Mouse (Mus musculus) midbrain, embryonic 10.5 days (tissue): ENCODE results near the gene Chd2. TPM values are rescaled to one million over a fixed set of nuclear protein-coding genes. Genes with fewer than 3 reads are reported as not detected.

ENCODE experiments used
- DNase-seq: peaks from one replicate; pipeline ENCODE4 v3.0.0-alpha.2; 2017; ENCODE audit warnings: low spot score
- H3K27ac ChIP-seq: fragments of 300-500 bp; sonication (generic); replicated peaks from 2 replicates; pipeline ENCODE4 v1.5.1; 2016; ENCODE audit warnings: mild to moderate bottlenecking
- H3K27me3 ChIP-seq: fragments of 300-500 bp; sonication (generic); 2 replicates; pipeline ENCODE4 v1.6.1; 2016; ENCODE audit warnings: low read depth, mild to moderate bottlenecking; ENCODE audit not compliant: poor library complexity, severe bottlenecking
- H3K36me3 ChIP-seq: fragments of 300-500 bp; sonication (generic); 2 replicates; pipeline ENCODE4 v1.6.1; 2016; ENCODE audit warnings: mild to moderate bottlenecking, moderate library complexity
- H3K4me1 ChIP-seq: fragments of 300-500 bp; sonication (generic); 2 replicates; pipeline ENCODE4 v1.6.1; 2016
- H3K4me3 ChIP-seq: fragments of 300-500 bp; sonication (generic); 2 replicates; pipeline ENCODE4 v1.5.1; 2016; ENCODE audit warnings: mild to moderate bottlenecking, moderate library complexity
- H3K9me3 ChIP-seq: fragments of 300-500 bp; sonication (generic); replicated peaks from 2 replicates; pipeline ENCODE4 v1.6.1; 2016; ENCODE audit warnings: mild to moderate bottlenecking
- WGBS: fragments of 180-500 bp; shearing (Covaris S2); methylation state at CpG from one replicate; pipeline ENCODE4 v1.1.7; 2016; 5-methylcytosine and 5-hydroxymethylcytosine counted together
- polyA plus RNA-seq: library from polyadenylated mRNA; unstranded; fragments of >200 nt; fragmentation: Nextera tagmentation; extraction: Ambion mirVana; gene quantifications from 2 replicates; pipeline ENCODE4 v1.2.1, GENCODE M21; 2016

Chd2 gene
- polyA plus RNA-seq, 1 experiment from 2014 or later: 39.6 TPM

- H3K4me3 ChIP-seq: no peak overlapping the region
- 88% methylated on average over 14 of the region's 14 CpGs for WGBS
- H3K27ac ChIP-seq: 0 out of 2 replicates have a peak overlapping the region, but pooled peaks have one; percentile 33
- H3K9me3 ChIP-seq: no peaks in the 10 kb centered on the region
- no peak for DNase-seq
- peaks cover 100% of the 10 kb centered on the region for H3K36me3 ChIP-seq
- H3K27me3 ChIP-seq: no peaks in the 10 kb centered on the region
- H3K4me1 ChIP-seq: peaks cover 82% of the 10 kb centered on the region
Observed at GRCm38 (mm10) chr7:73414192-73414591, 127.4 kb downstream of the Chd2 start.

GRCm38 (mm10) chr7:73412419-73412818 is 129.2 kb downstream of the Chd2 start:
- peak overlapping the region; percentile 33; the same call in 1 of the 2 replicates for H3K27ac ChIP-seq
- DNase-seq: no peak
- no peaks in the 10 kb centered on the region for H3K27me3 ChIP-seq
- peaks cover 100% of the 10 kb centered on the region for H3K36me3 ChIP-seq
- H3K4me1 ChIP-seq: peaks cover 68% of the 10 kb centered on the region
- no peaks in the 10 kb centered on the region for H3K9me3 ChIP-seq
- no peak overlapping the region for H3K4me3 ChIP-seq
- WGBS: 87% methylated on average over 7 of the region's 7 CpGs

- no peaks in the 10 kb centered on the region for H3K27me3 ChIP-seq
- no peak overlapping the region for H3K4me3 ChIP-seq
- H3K9me3 ChIP-seq: no peaks in the 10 kb centered on the region
- WGBS: 94% methylated on average over 4 of the region's 4 CpGs
- H3K36me3 ChIP-seq: peaks cover 100% of the 10 kb centered on the region
- peak overlapping the region; percentile 33; the same call in 1 of the 2 replicates for H3K27ac ChIP-seq
- DNase-seq: no peak
- peaks cover 67% of the 10 kb centered on the region for H3K4me1 ChIP-seq
Observed at GRCm38 (mm10) chr7:73411986-73412385, 129.6 kb downstream of the Chd2 start.

- Histone ChIP-seq H3K4me3 (no peak overlapping the region), H3K27ac (0 out of 2 replicates have a peak overlapping the region, but pooled peaks have one; percentile 10), H3K36me3 (peaks cover 100% of the 10 kb centered on the region), H3K9me3 (no peaks in the 10 kb centered on the region), H3K27me3 (no peaks in the 10 kb centered on the region), H3K4me1 (peaks cover 64% of the 10 kb centered on the region)
- 83% methylated on average over 7 of the region's 7 CpGs for WGBS
- DNase-seq: no peak
Observed at GRCm38 (mm10) chr7:73411523-73411922, 130.1 kb downstream of the Chd2 start.

GRCm38 (mm10) chr7:73405550-73405949 is 136.1 kb downstream of the Chd2 start:
- H3K9me3 ChIP-seq: no peaks in the 10 kb centered on the region
- whole genome bisulfite sequencing: 94% methylated on average over 11 of the region's 11 CpGs
- H3K36me3 ChIP-seq: peaks cover 97% of the 10 kb centered on the region
- no peak for DNase-seq
- no peak overlapping the region for H3K4me3 ChIP-seq
- H3K27me3 ChIP-seq: no peaks in the 10 kb centered on the region
- peaks cover 58% of the 10 kb centered on the region for H3K4me1 ChIP-seq
- no peak overlapping the region for H3K27ac ChIP-seq

- Histone ChIP-seq H3K4me1 (peaks cover 71% of the 10 kb centered on the region), H3K27me3 (no peaks in the 10 kb centered on the region), H3K9me3 (no peaks in the 10 kb centered on the region), H3K36me3 (peaks cover 89% of the 10 kb centered on the region), H3K4me3 (no peak overlapping the region), H3K27ac (peak overlapping the region; percentile 63)
- 49% methylated on average over 3 of the region's 3 CpGs for WGBS
- DNase-seq: peak; percentile 11
Observed at GRCm38 (mm10) chr7:73403538-73403937, 138.1 kb downstream of the Chd2 start.

GRCm38 (mm10) chr7:73402671-73403070 is 139.0 kb downstream of the Chd2 start:
- Histone ChIP-seq H3K4me1 (peaks cover 79% of the 10 kb centered on the region), H3K27ac (peak overlapping the region; percentile 63), H3K36me3 (peaks cover 89% of the 10 kb centered on the region), H3K27me3 (no peaks in the 10 kb centered on the region), H3K4me3 (no peak overlapping the region), H3K9me3 (no peaks in the 10 kb centered on the region)
- 67% methylated on average over 1 of the region's 1 CpGs for WGBS
- peak; percentile 12 for DNase-seq

- Histone ChIP-seq H3K27ac (peak overlapping the region; percentile 35; the same call in 1 of the 2 replicates), H3K27me3 (no peaks in the 10 kb centered on the region), H3K36me3 (peaks cover 89% of the 10 kb centered on the region), H3K9me3 (no peaks in the 10 kb centered on the region), H3K4me3 (no peak overlapping the region), H3K4me1 (peaks cover 80% of the 10 kb centered on the region)
- no peak for DNase-seq
- WGBS: 55% methylated on average over 2 of the region's 2 CpGs
Observed at GRCm38 (mm10) chr7:73402106-73402505, 139.5 kb downstream of the Chd2 start.

GRCm38 (mm10) chr7:73400051-73400916 is 141.3 kb downstream of the Chd2 start:
- Histone ChIP-seq H3K36me3 (peaks cover 89% of the 10 kb centered on the region), H3K9me3 (no peaks in the 10 kb centered on the region), H3K4me1 (peaks cover 96% of the 10 kb centered on the region), H3K27ac (peak overlapping the region; percentile 87), H3K27me3 (no peaks in the 10 kb centered on the region), H3K4me3 (peak overlapping the region; percentile 87)
- WGBS: 8% methylated on average over 20 of the region's 20 CpGs
- DNase-seq: peak; percentile 74

- peaks cover 89% of the 10 kb centered on the region for H3K36me3 ChIP-seq
- no peaks in the 10 kb centered on the region for H3K27me3 ChIP-seq
- peak overlapping the region; percentile 87 for H3K27ac ChIP-seq
- peaks cover 98% of the 10 kb centered on the region for H3K4me1 ChIP-seq
- DNase-seq: peak; percentile 83
- H3K9me3 ChIP-seq: no peaks in the 10 kb centered on the region; the same call in 1 of the 2 replicates
- H3K4me3 ChIP-seq: peak overlapping the region; percentile 87
- WGBS: 1% methylated on average over 19 of the region's 19 CpGs
Observed at GRCm38 (mm10) chr7:73399501-73400044, 142.1 kb downstream of the Chd2 start.

GRCm38 (mm10) chr7:73398806-73399442 is 142.7 kb downstream of the Chd2 start:
- Histone ChIP-seq H3K4me1 (peaks cover 98% of the 10 kb centered on the region), H3K36me3 (peaks cover 89% of the 10 kb centered on the region), H3K4me3 (peak overlapping the region; percentile 87), H3K9me3 (no peaks in the 10 kb centered on the region; the same call in 1 of the 2 replicates), H3K27ac (peak overlapping the region; percentile 87), H3K27me3 (no peaks in the 10 kb centered on the region)
- no peak for DNase-seq
- WGBS: 7% methylated on average over 19 of the region's 19 CpGs

GRCm38 (mm10) chr7:73398319-73398718 is 143.3 kb downstream of the Chd2 start:
- WGBS: 3% methylated on average over 11 of the region's 11 CpGs
- Histone ChIP-seq H3K27me3 (no peaks in the 10 kb centered on the region), H3K4me3 (peak overlapping the region; percentile 87), H3K4me1 (peaks cover 98% of the 10 kb centered on the region), H3K9me3 (no peaks in the 10 kb centered on the region; the same call in 1 of the 2 replicates), H3K36me3 (peaks cover 89% of the 10 kb centered on the region), H3K27ac (peak overlapping the region; percentile 87)
- peak; percentile 71 for DNase-seq
